Mouse (Mus musculus) forebrain, postnatal 0 days (tissue): ENCODE results near the gene Arhgef12. TPM values are rescaled to one million over a fixed set of nuclear protein-coding genes. Genes with fewer than 3 reads are reported as not detected.
A peak's percentile ranks its signal among the peaks of the same experiment; 100 is the strongest.

Experiments
- ATAC-seq: fragments of 200-750 bp; cut with Nextera tagmentation; 2 replicates; pipeline ENCODE4 v1.8.0; 2017; ENCODE audit warnings: mild to moderate bottlenecking, moderate library complexity
- DNase-seq: peaks from one replicate; pipeline ENCODE4 v3.0.0-alpha.2; 2015
- H3K27ac ChIP-seq: fragments of 300-500 bp; sonication (generic); 2 replicates; pipeline ENCODE4 v1.5.1; 2014; ENCODE audit warnings: low read depth, mild to moderate bottlenecking, antibody characterized with exemption, low read length, moderate library complexity, mixed read lengths
- H3K27me3 ChIP-seq: fragments of 300-500 bp; sonication (generic); 2 replicates; pipeline ENCODE4 v1.6.1; 2014; ENCODE audit warnings: mild to moderate bottlenecking, low read length, mixed read lengths; ENCODE audit not compliant: insufficient read depth
- H3K36me3 ChIP-seq: fragments of 300-500 bp; sonication (generic); 2 replicates; pipeline ENCODE4 v1.6.1; 2014; ENCODE audit warnings: mild to moderate bottlenecking, moderate library complexity; ENCODE audit not compliant: insufficient read depth
- H3K4me1 ChIP-seq: fragments of 300-500 bp; sonication (generic); 2 replicates; pipeline ENCODE4 v1.6.1; 2014; ENCODE audit warnings: antibody characterized with exemption; ENCODE audit not compliant: insufficient read depth
- H3K4me2 ChIP-seq: fragments of 300-500 bp; sonication (generic); 2 replicates; pipeline ENCODE4 v1.6.1; 2014; ENCODE audit warnings: low read depth, mild to moderate bottlenecking, moderate library complexity
- H3K4me3 ChIP-seq: fragments of 300-500 bp; sonication (generic); 2 replicates; pipeline ENCODE4 v1.5.1; 2014; ENCODE audit warnings: low read depth, low read length, mixed read lengths
- H3K9ac ChIP-seq: fragments of 300-500 bp; sonication (generic); 2 replicates; pipeline ENCODE4 v1.6.1; 2014; ENCODE audit warnings: mild to moderate bottlenecking
- H3K9me3 ChIP-seq: fragments of 300-500 bp; sonication (generic); 2 replicates; pipeline ENCODE4 v1.6.1; 2016; ENCODE audit warnings: low read length
- CTCF ChIP-seq: sonication (generic); IDR thresholded peaks from 2 replicates; pipeline ENCODE4 v1.5.1; 2016; ENCODE audit warnings: antibody characterized with exemption, control low read depth, low read depth
- WGBS: fragments of 180-500 bp; shearing (Covaris S2); extraction: QIAGEN DNeasy Blood & Tissue Kit; methylation state at CpG from one replicate; pipeline ENCODE4 v1.1.7; 2014; 5-methylcytosine and 5-hydroxymethylcytosine counted together
- polyA plus RNA-seq: library from polyadenylated mRNA; unstranded; fragments of >200 nt; fragmentation: Nextera tagmentation; extraction: Ambion mirVana; gene quantifications from 2 replicates; pipeline ENCODE4 v1.2.1, GENCODE M21; 2015
- total RNA-seq: library from RNA; depleted of rRNA; stranded (reverse); fragments of >200 nt; gene quantifications from 2 replicates; pipeline ENCODE4 v1.2.3, GENCODE M21; 2014

Gene Arhgef12
- total and polyA plus RNA-seq, 2 experiments from 2014 or later, result 12.2 to 98.7 TPM

DNA sequence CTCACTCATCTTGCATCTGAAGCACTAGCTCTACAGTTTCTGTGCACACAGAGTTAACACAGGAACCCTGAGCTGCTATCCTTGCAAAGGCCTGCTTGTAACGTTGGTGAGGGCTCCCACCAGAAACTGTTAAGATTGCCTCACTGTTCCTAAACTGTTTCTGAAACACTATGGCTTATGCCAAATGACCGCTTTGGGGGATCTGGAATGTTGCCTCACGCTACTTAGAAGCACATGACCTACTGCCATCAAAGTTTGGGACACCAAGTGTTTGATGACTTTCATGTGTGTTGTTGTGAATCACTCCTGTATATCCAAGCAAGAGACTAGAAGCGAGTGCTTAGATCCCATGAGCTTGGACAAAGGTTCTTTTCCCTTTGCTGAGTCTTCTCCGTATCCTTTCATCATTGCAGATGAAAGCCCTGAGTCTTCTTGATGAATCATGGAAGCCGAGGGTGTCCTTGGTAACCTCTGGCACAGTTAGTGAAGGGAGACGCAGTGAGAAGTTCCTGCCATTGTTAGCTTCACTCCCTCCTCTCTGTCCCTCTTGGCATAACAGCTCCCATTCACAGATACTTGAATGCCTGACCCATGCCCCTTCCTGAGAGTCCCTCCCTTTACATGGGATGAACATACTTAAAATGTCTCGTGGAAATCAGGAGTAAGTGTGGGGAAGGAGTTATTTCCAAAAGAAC, 3.4 kb upstream of the Arhgef12 start:
- no peak for DNase-seq

GRCm38 (mm10) chr9:43109125-43109524, 2.1 kb upstream of the Arhgef12 start:
- no peaks in the 10 kb centered on the region for H3K27me3 ChIP-seq
- 86% methylated on average over 7 of the region's 7 CpGs for WGBS
- no peak overlapping the region for H3K27ac ChIP-seq
- TF ChIP-seq CTCF, result no peak
- H3K4me2 ChIP-seq, result no peak overlapping the region
- no peak overlapping the region for H3K9ac ChIP-seq
- H3K4me3 ChIP-seq, result no peak overlapping the region
- DNase-seq (no peak), ATAC-seq (no peak)
- H3K36me3 ChIP-seq, result peaks cover 26% of the 10 kb centered on the region
- H3K9me3 ChIP-seq, result no peaks in the 10 kb centered on the region
- peaks cover 5% of the 10 kb centered on the region; the same call in 1 of the 2 replicates for H3K4me1 ChIP-seq

More for the DNA sequence above, 3.4 kb upstream of the Arhgef12 start:
- peaks cover 26% of the 10 kb centered on the region for H3K36me3 ChIP-seq
- TF ChIP-seq CTCF, result no peak
- H3K27me3 ChIP-seq, result no peaks in the 10 kb centered on the region
- no peak for ATAC-seq
- H3K4me1 ChIP-seq, result peaks cover 6% of the 10 kb centered on the region; the same call in 1 of the 2 replicates
- H3K27ac ChIP-seq, result no peak overlapping the region
- WGBS, result 88% methylated on average over 8 of the region's 8 CpGs
- H3K9ac ChIP-seq, result no peak overlapping the region
- no peak overlapping the region for H3K4me2 ChIP-seq
- H3K9me3 ChIP-seq, result no peaks in the 10 kb centered on the region
- H3K4me3 ChIP-seq, result no peak overlapping the region

- H3K27me3 ChIP-seq, result no peaks in the 10 kb centered on the region
- peaks cover 8% of the 10 kb centered on the region for H3K4me1 ChIP-seq
- ATAC-seq (no peak), DNase-seq (no peak)
- no peak overlapping the region for H3K4me3 ChIP-seq
- no peak for TF ChIP-seq CTCF
- no peak overlapping the region for H3K9ac ChIP-seq
- 80% methylated on average over 3 of the region's 3 CpGs for WGBS
- H3K4me2 ChIP-seq, result no peak overlapping the region
- H3K36me3 ChIP-seq, result peaks cover 26% of the 10 kb centered on the region
- no peak overlapping the region for H3K27ac ChIP-seq
- no peaks in the 10 kb centered on the region for H3K9me3 ChIP-seq
These were observed 1.7 kb upstream of the Arhgef12 start for GRCm38 (mm10) chr9:43108721-43109120.

- Histone ChIP-seq H3K4me2 (no peak overlapping the region), H3K4me1 (peaks cover 15% of the 10 kb centered on the region), H3K27ac (no peak overlapping the region), H3K9ac (no peak overlapping the region), H3K4me3 (no peak overlapping the region), H3K36me3 (peaks cover 26% of the 10 kb centered on the region), H3K27me3 (no peaks in the 10 kb centered on the region), H3K9me3 (no peaks in the 10 kb centered on the region)
- TF ChIP-seq CTCF, result no peak
- ATAC-seq (no peak), DNase-seq (no peak)
- 89% methylated on average over 1 of the region's 1 CpGs for WGBS
These were observed 1.0 kb upstream of the Arhgef12 start for GRCm38 (mm10) chr9:43108081-43108480.

GRCm38 (mm10) chr9:43107555-43107954, 516 bp upstream of the Arhgef12 start:
- H3K27ac ChIP-seq, result no peak overlapping the region

GRCm38 (mm10) chr9:43106426-43107186, 433 bp downstream of the Arhgef12 start:
- WGBS, result 9% methylated on average over 22 of the region's 22 CpGs
- no peak for TF ChIP-seq CTCF
- DNase-seq, result no peak

More at GRCm38 (mm10) chr9:43107555-43107954, 516 bp upstream of the Arhgef12 start:
- H3K4me2 ChIP-seq, result peak overlapping the region; percentile 86; the same call in 1 of the 2 replicates
- ATAC-seq, result no peak
- no peak for TF ChIP-seq CTCF
- H3K27me3 ChIP-seq, result no peaks in the 10 kb centered on the region
- no peak overlapping the region for H3K9ac ChIP-seq
- 45% methylated on average over 5 of the region's 5 CpGs for WGBS
- no peak overlapping the region for H3K4me3 ChIP-seq
- no peak for DNase-seq
- H3K4me1 ChIP-seq, result peaks cover 20% of the 10 kb centered on the region
- H3K36me3 ChIP-seq, result peaks cover 26% of the 10 kb centered on the region
- H3K9me3 ChIP-seq, result no peaks in the 10 kb centered on the region

More at GRCm38 (mm10) chr9:43106426-43107186, 433 bp downstream of the Arhgef12 start:
- Histone ChIP-seq H3K4me3 (peak overlapping the region; percentile 94), H3K9ac (peak overlapping the region; percentile 80), H3K4me2 (peak overlapping the region; percentile 86), H3K27me3 (no peaks in the 10 kb centered on the region), H3K4me1 (peaks cover 27% of the 10 kb centered on the region), H3K27ac (peak overlapping the region; percentile 91), H3K9me3 (no peaks in the 10 kb centered on the region), H3K36me3 (peaks cover 18% of the 10 kb centered on the region)
- ATAC-seq, result no peak; the same call in 1 of the 2 replicates
